Mouse (Mus musculus) layer of hippocampus, postnatal 14 days (tissue): ENCODE data around the gene Rnasel. TPM values are rescaled to one million over a fixed set of nuclear protein-coding genes. Genes with fewer than 3 reads are reported as not detected.

ENCODE experiments used
- DNase-seq, 2 experiments: peaks; one replicate each; pipeline ENCODE4 v3.0.0; 2021 to 2022; ENCODE audit warnings: low spot score in 2 of 2, mixed read lengths in 1 of 2
- total RNA-seq, 2 experiments: library from RNA; stranded (reverse); gene quantifications; 2 replicates each; pipeline ENCODE4 v1.2.3; 2021

The Rnasel gene
- total RNA-seq, 2 experiments from 2014 or later: 10.9 to 11.4 TPM

GRCm38 (mm10) chr1:153734866-153735265, 14.4 kb upstream of the Rnasel start:
- no peak for DNase-seq

GRCm38 (mm10) chr1:153736096-153736495, 13.1 kb upstream of the Rnasel start:
- DNase-seq: no peak

GRCm38 (mm10) chr1:153737101-153738085, 11.8 kb upstream of the Rnasel start:
- no peak for DNase-seq

DNA sequence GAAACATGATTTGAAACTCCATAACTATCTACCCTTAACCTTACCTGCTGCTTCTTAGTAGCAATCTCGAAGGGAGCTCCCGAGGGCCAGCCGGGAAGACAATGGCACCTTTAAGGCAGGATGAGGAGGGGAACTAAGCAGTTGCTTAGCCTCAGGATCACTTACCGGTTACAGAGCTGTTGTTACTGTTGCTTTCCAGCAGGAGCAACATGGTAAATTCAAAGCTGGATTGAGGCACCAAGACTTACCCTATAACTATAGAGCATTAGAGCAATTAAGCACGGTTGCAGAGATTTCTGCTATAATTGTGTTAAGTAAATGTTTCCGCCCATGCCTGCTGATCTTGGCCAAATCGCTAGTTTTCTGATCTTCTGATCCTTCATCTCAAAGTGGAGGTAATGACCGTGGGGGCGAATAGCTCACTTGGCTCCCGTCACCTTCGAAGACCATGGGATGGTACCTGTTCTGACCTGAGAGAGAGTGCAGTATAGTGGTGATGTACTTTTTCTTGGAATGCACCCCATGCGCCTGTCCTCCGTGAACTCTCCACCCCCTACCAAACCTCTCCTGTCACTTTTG, 9.7 kb upstream of the Rnasel start:
- no peak for DNase-seq

GRCm38 (mm10) chr1:153740145-153740544, 9.1 kb upstream of the Rnasel start, which contains the start of gene Rgs16:
Gene Rgs16, plus strand, starts transcription at chr1:153740349.
- peak; percentile 45 to 56 for DNase-seq

GRCm38 (mm10) chr1:153740775-153741400, 8.3 kb upstream of the Rnasel start:
- DNase-seq: no peak

DNA sequence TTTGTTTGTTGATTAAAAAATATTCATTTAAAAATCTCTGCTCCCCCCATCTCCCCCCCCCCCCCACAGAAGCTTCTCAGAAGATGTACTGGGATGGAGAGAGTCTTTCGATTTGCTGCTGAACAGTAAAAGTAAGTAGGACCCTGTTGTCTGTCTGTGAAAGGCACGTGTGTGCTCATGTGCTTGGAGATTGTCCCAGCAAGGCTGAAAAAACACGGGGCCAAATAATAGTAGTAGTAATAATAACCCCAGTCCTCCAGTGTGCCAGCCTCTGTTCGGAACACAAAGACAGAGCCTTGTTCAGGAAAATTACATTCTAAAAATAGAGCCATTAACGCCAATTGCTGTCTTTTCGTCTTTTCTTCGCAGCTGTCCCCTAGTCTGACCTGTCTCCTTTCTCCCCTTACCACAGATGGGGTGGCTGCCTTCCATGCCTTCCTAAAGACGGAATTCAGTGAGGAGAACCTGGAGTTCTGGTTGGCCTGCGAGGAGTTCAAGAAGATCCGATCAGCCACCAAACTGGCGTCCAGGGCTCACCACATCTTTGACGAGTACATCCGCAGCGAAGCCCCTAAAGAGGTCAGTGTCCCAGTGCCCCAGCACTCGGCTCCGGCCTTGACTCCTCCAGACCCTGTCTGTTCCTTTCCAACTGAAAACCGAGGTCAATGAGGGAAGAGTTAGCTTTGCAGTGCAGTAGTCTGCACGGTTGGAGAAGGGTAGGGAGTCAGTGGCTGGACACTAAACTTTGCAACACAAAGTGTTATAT, 7.5 kb upstream of the Rnasel start:
- DNase-seq: no peak

- peak; percentile 71 to 88 for DNase-seq
These were observed 6.7 kb upstream of the Rnasel start for GRCm38 (mm10) chr1:153742374-153743155.

DNA sequence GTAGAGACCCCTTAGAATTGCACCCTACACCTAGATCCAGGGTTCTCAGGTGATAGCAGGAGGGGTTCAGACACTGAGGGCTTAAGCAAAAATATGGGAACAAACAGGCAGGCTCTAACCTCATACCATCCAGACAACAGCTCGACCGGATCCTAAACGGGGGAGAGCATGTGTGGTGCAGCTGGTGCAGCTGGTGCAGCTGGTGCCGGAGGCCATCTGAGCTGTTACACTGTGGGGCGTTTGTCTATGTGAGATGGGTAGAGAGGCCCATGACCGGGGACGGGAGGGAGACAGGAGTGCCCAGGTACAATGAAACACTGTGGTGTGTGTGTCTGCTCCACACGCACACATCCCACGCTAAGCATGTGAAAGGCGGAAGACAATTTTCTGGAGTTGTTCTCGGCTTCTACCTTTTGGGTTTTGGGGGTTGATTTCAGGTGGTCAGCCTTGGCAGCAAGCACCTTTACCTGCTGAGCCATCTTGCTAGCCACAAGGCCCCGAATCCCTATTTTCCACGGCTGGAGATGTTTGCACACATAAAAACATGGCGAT, 3.0 kb upstream of the Rnasel start:
- no peak for DNase-seq

GRCm38 (mm10) chr1:153746728-153747127, 2.5 kb upstream of the Rnasel start:
- DNase-seq: peak; percentile 67 to 72

DNA sequence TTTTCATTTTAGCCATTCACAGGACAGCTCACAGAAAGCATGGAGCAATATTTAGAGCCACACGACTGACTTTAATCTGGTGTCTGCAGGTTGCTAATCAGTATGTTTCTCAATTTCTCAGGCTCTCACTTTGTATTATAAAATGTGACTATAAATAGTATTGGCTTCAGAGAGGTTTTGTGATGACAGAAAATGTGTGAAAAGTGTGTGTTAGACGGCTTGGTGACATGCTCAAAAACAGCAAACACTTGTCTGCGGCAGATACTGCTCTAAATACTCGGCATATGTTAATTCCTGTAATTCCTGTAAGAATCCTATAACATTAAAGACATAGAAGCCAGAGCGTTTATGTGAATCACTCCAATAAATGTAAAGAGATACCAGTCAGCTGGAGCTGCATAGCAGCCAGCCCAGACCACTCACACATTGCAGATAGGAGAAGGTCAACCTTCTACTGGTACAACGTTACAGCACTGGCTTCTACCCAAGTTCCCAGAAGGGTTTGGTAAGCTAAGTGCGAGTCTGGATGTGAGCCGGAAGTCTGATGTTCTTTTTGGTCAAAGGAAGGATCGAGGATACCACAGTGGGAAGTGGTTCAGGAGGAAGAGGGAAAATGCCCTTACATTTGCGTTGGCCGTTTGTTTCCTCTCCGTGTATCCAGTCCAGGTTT, 1.2 kb upstream of the Rnasel start:
- no peak for DNase-seq

DNA sequence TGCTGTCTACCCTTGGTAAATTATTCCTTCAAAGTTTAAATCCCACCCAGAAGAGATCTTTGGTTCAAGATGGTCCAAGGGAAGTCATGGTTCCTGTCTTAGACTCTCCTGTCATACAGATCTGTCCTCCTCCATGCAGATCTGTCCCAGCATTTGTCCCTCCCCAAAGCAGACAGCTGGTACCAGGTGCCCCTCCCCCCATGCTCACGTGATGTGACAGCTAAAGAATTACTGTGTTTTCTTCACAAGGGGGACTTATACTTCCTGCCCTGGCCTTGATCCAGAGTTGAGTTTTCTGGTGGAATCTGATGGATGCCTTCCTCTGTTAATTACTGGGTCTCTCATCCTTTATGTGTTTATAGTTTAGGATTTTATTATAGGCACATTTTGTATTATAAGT, 677 bp upstream of the Rnasel start:
- no peak for DNase-seq

DNA sequence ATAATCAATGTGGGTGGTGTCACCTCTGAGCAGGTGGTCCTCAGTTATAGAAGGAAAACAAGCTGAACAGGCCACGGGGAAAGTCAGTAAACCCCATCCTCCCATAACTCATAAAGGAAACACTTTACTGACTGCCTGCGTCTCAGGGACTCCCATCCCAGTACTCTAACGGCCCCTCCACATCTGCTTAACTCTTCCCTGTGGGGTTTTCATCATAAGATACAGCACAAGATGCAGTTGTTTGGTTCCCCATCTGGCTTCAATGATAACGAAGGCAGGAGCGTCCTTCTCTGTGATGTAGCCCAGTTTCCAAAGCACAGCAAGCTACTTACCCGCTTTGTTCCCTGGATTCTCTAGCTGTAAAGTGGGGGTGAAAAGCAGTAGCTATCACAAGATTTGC, 828 bp downstream of the Rnasel start:
- DNase-seq: no peak

DNA sequence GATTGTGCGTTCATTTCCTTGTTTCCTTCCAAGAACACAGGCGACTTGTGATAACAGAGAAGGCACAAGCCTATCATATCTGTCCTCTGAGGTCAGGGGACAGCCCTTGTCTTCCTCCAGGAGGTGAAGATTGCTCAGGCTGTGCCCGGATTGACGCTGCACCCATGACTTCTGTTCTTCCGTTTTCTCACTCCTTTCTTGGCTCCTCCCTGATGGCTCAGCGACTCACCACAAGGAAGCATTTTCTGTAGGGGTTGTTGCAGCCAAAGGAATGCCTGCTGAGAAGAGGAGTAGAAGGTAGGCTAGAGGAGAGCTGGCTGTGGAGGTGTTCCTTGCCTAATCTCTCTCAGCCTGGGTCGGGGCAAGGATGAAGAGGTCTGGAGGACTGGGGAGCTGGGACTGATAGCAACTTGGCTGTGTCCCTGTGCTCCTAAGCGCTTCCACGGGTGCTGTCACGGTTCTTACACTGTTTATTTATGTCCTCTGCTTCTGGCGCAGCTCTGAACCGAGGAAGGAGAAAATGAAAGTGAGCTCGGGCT, 2.6 kb downstream of the Rnasel start:
- no peak for DNase-seq

- DNase-seq: no peak
These were observed 3.3 kb downstream of the Rnasel start for GRCm38 (mm10) chr1:153752521-153752920.

DNA sequence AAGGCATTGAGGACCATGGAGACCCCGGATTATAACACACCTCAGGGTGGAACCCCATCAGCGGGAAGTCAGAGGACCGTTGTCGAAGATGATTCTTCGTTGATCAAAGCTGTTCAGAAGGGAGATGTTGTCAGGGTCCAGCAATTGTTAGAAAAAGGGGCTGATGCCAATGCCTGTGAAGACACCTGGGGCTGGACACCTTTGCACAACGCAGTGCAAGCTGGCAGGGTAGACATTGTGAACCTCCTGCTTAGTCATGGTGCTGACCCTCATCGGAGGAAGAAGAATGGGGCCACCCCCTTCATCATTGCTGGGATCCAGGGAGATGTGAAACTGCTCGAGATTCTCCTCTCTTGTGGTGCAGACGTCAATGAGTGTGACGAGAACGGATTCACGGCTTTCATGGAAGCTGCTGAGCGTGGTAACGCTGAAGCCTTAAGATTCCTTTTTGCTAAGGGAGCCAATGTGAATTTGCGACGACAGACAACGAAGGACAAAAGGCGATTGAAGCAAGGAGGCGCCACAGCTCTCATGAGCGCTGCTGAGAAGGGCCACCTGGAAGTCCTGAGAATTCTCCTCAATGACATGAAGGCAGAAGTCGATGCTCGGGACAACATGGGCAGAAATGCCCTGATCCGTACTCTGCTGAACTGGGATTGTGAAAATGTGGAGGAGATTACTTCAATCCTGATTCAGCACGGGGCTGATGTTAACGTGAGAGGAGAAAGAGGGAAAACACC, 4.7 kb downstream of the Rnasel start:
- DNase-seq: no peak

DNA sequence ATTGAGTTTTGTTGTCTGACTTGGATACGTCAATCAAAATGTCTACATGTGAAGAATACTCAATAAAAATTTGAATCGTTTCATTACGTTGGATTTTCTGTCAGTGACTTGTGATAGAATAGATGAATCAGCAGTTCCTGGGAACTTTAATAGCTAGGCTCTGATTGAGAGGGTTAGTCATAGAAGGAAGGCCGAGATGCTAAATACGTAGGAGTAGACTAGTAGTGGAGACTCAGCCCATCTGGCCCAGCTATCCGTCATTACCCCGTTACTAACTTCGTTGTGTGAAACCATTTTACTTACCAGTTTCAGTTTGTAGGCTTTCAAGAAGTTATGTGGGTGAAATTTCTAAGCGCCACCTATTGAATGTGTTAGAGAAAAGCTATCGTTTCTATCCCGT, 14.9 kb downstream of the Rnasel start:
- DNase-seq: no peak

GRCm38 (mm10) chr1:153766298-153766697, 17.1 kb downstream of the Rnasel start:
- no peak for DNase-seq

DNA sequence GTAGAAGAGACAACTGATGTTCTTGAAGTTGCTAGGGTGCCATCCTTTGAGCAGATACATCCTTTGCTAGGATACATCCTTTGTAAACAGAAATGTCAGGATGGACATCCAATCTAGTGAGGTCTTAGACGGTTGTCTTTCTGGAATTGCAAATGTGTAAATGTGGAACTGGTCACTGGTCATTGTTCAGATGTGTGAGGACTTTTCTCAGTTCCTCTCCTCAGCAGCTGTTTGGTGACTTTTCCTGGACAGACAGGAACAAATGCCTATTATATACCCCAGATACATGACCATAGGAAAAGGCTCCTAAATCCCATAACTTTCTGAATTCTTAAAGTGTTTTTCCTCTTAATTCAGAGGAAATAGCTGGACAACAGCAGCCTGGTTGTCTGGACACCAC, 18.1 kb downstream of the Rnasel start:
- DNase-seq: no peak
